ENCODE assay signal across 19 mouse cellular contexts in the genomic region with DNA sequence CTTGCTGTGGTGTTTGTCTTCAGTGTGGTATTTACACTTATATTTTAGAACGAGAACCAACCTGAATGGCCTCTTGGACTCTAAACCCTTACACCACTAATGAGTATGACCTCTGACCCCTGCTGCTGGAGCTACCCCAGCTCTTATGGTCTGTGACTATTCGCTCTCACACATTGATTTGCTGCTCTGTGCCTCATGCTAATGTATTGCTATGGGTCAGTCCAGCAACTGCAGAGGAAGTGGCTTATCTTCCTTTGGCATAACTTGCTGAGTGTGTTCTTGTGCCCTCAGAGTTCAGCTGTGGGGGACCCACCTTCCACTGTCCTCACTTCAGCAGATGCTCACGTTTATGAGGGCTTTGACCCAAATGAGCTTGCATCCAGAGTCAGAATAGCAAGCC. TPM values are rescaled to one million over a fixed set of nuclear protein-coding genes. Genes with fewer than 3 reads are reported as not detected.
DNase-seq lines count a peak whose midpoint lies in the region; ATAC-seq and TF ChIP-seq lines count a peak whose summit lies in the region.
"Had no signal": no experiment of that assay in that cellular context is flagged by ENCODE, and none has a peak within 500 bp of the region (broad histone marks: within the 10 kb centered on the region; RNA-seq: fewer than 3 reads in every experiment).

No protein-coding gene starts in this region.

- peak; percentile 65 for ATAC-seq in intestine, postnatal 0 days
- ATAC-seq in stomach, embryonic 15.5 days (ENCODE audit: insufficient read depth, low FRiP score, low read depth) = peak; percentile 54; the same call in 1 of the 2 replicates
- ATAC-seq: activated CD4-positive, CD25-positive, alpha-beta regulatory T cell, adult 4 months; inflammation-experienced regulatory T-cells, adult 6 months had no signal

- no peak overlapping the region for H3K9ac ChIP-seq in intestine, postnatal 0 days (ENCODE audit: low read depth, low read length)
- H3K9ac ChIP-seq in stomach, embryonic 15.5 days = no peak overlapping the region
- H3K9ac ChIP-seq: limb, embryonic 12.5 days had no signal

- peak overlapping the region; percentile 25; the same call in 1 of the 2 replicates for H3K4me2 ChIP-seq in intestine, postnatal 0 days (replicated peaks; ENCODE audit: low read depth)
- H3K4me2 ChIP-seq in stomach, embryonic 15.5 days = no peak overlapping the region
- H3K4me2 ChIP-seq: limb, embryonic 12.5 days had no signal

- TF ChIP-seq CTCF in intestine, postnatal 0 days (IDR thresholded peaks at IDR 0.05; ENCODE audit: low read depth) = no peak

- H3K4me1 ChIP-seq in heart, embryonic 10.5 days = peaks cover 4% of the 10 kb centered on the region; the same call in 1 of the 2 replicates
- H3K4me1 ChIP-seq in intestine, postnatal 0 days (replicated peaks; ENCODE audit: control insufficient read depth, insufficient read depth, low read length) = 0 out of 2 replicates have a peak, but pooled peaks cover 5% of the 10 kb centered on the region
- H3K4me1 ChIP-seq in stomach, embryonic 15.5 days = no peaks in the 10 kb centered on the region
- peaks cover 6% of the 10 kb centered on the region for H3K4me1 ChIP-seq in limb, embryonic 10.5 days
- H3K4me1 ChIP-seq: forebrain, embryonic 10.5 days; limb, embryonic 12.5 days had no signal

- no peaks in the 10 kb centered on the region for H3K27me3 ChIP-seq in heart, embryonic 10.5 days (ENCODE audit: insufficient read depth, poor library complexity, severe bottlenecking)
- H3K27me3 ChIP-seq in intestine, postnatal 0 days (replicated peaks; ENCODE audit: control insufficient read depth, insufficient read depth, low read length) = no peaks in the 10 kb centered on the region
- H3K27me3 ChIP-seq in stomach, embryonic 15.5 days (replicated peaks) = no peaks in the 10 kb centered on the region
- no peaks in the 10 kb centered on the region for H3K27me3 ChIP-seq in limb, embryonic 10.5 days (ENCODE audit: low read depth, poor library complexity, severe bottlenecking)
- H3K27me3 ChIP-seq: limb, embryonic 12.5 days had no signal

- H3K4me3 ChIP-seq in heart, embryonic 10.5 days = no peak overlapping the region
- H3K4me3 ChIP-seq in intestine, postnatal 0 days (ENCODE audit: low read depth, low read length) = no peak overlapping the region
- H3K4me3 ChIP-seq in stomach, embryonic 15.5 days (replicated peaks) = no peak overlapping the region
- H3K4me3 ChIP-seq in limb, embryonic 10.5 days = no peak overlapping the region
- H3K4me3 ChIP-seq: forebrain, embryonic 10.5 days; limb, embryonic 12.5 days had no signal

- peak overlapping the region; percentile 5; the same call in 1 of the 2 replicates for H3K27ac ChIP-seq in heart, embryonic 10.5 days
- peak overlapping the region; percentile 67 for H3K27ac ChIP-seq in intestine, postnatal 0 days (ENCODE audit: low read depth, low read length)
- peak overlapping the region; percentile 40; the same call in 1 of the 2 replicates for H3K27ac ChIP-seq in stomach, embryonic 15.5 days
- no peak overlapping the region for H3K27ac ChIP-seq in limb, embryonic 10.5 days
- H3K27ac ChIP-seq: forebrain, embryonic 10.5 days; limb, embryonic 12.5 days; macrophage had no signal

- 72% methylated on average over 3 of the region's 3 CpGs for WGBS in heart, embryonic 10.5 days
- 39% methylated on average over 3 of the region's 3 CpGs for WGBS in intestine, postnatal 0 days
- 60% methylated on average over 3 of the region's 3 CpGs for WGBS in stomach, embryonic 15.5 days
- 74% methylated on average over 3 of the region's 3 CpGs for WGBS in limb, embryonic 10.5 days

- H3K9me3 ChIP-seq in heart, embryonic 10.5 days = no peaks in the 10 kb centered on the region
- H3K9me3 ChIP-seq in intestine, postnatal 0 days (ENCODE audit: control insufficient read depth) = no peaks in the 10 kb centered on the region
- no peaks in the 10 kb centered on the region for H3K9me3 ChIP-seq in stomach, embryonic 15.5 days
- no peaks in the 10 kb centered on the region for H3K9me3 ChIP-seq in limb, embryonic 10.5 days (replicated peaks)

- H3K36me3 ChIP-seq in heart, embryonic 10.5 days = peaks cover 64% of the 10 kb centered on the region
- H3K36me3 ChIP-seq in intestine, postnatal 0 days (ENCODE audit: control insufficient read depth, insufficient read depth) = peaks cover 25% of the 10 kb centered on the region
- H3K36me3 ChIP-seq in stomach, embryonic 15.5 days = 0 out of 2 replicates have a peak, but pooled peaks cover 26% of the 10 kb centered on the region
- peaks cover 76% of the 10 kb centered on the region for H3K36me3 ChIP-seq in limb, embryonic 10.5 days

- no peak for DNase-seq in heart, embryonic 10.5 days (ENCODE audit: low spot score)
- no peak for DNase-seq in heart, adult 8-10 months (ENCODE audit: low spot score)
- peak; percentile 49 for DNase-seq in liver
- no peak for DNase-seq in thymus, postnatal 25 days
- DNase-seq in retina, embryonic 14.5 days (ENCODE audit: low spot score) = no peak
- no peak for DNase-seq in limb, embryonic 10.5 days (ENCODE audit: low spot score)
- DNase-seq: B cell, adult 2 months; cerebellum, postnatal 25 days; gastrocnemius, postnatal 14 days; heart, postnatal 10 days; layer of hippocampus, postnatal 36 days; thymus, adult 2 months had no signal

RNA-seq across cellular contexts. Expression of a gene that starts 24.7 kb away (rescaled TPM):
- 75.0 and 85.1 TPM in 2 replicates for polyA plus RNA-seq in heart, embryonic 10.5 days (2016; fragmentation: Nextera tagmentation; extraction: Ambion mirVana)
- 10 to 100 TPM; 13.9 to 15.8 (median 15.3) TPM for total RNA-seq in heart, adult 8-10 months (2022)
- polyA plus RNA-seq in intestine, postnatal 0 days (2015; fragmentation: Nextera tagmentation; extraction: Ambion mirVana) = 62.3 and 68.7 TPM in 2 replicates
- polyA plus RNA-seq in stomach, embryonic 15.5 days (2015; fragmentation: Nextera tagmentation; extraction: Ambion mirVana) = 58.8 and 61.5 TPM in 2 replicates
- polyA plus RNA-seq in limb, embryonic 10.5 days (2016; fragmentation: Nextera tagmentation; extraction: Ambion mirVana) = 76.4 and 78.8 TPM in 2 replicates

RNA-seq across cellular contexts. Expression of a gene that starts 43.9 kb away (rescaled TPM):
- 47.9 and 55.7 TPM in 2 replicates for polyA plus RNA-seq in heart, embryonic 10.5 days (2016; fragmentation: Nextera tagmentation; extraction: Ambion mirVana)
- total RNA-seq in heart, adult 8-10 months (2022) = 10 to 100 TPM; 14.3 to 25.0 (median 19.3) TPM
- 89.1 and 99.6 TPM in 2 replicates for polyA plus RNA-seq in intestine, postnatal 0 days (2015; fragmentation: Nextera tagmentation; extraction: Ambion mirVana)
- 126 and 258 TPM in 2 replicates for polyA plus RNA-seq in stomach, embryonic 15.5 days (2015; fragmentation: Nextera tagmentation; extraction: Ambion mirVana)
- polyA plus RNA-seq in limb, embryonic 10.5 days (2016; fragmentation: Nextera tagmentation; extraction: Ambion mirVana) = 59.1 and 67.7 TPM in 2 replicates
